Mouse (Mus musculus): ENCODE data around the gene Sugp2. TPM values are rescaled to one million over a fixed set of nuclear protein-coding genes. Genes with fewer than 3 reads are reported as not detected.

Sugp2 gene
- polyA plus RNA-seq, 1 experiment from 2014 or later, result 14.0 TPM

- ATAC-seq (replicated peaks; ENCODE audit: low FRiP score, low read depth), result no peak
- Histone ChIP-seq H3K36me3 (ENCODE audit: insufficient read depth, low read length) (peaks cover 62% of the 10 kb centered on the region), H3K9ac (ENCODE audit: low read depth, low read length) (no peak overlapping the region), H3K4me1 (replicated peaks; ENCODE audit: insufficient read depth, low read length) (no peaks in the 10 kb centered on the region), H3K27me3 (ENCODE audit: insufficient read depth, low read length) (no peaks in the 10 kb centered on the region), H3K4me2 (ENCODE audit: low read length) (no peak overlapping the region), H3K27ac (no peak overlapping the region), H3K4me3 (replicated peaks; ENCODE audit: low read depth, low read length) (no peak overlapping the region), H3K9me3 (replicated peaks; ENCODE audit: low read length) (no peaks in the 10 kb centered on the region)
- TF ChIP-seq CTCF (IDR thresholded peaks at IDR 0.05; ENCODE audit: low read depth), result no peak
- DNase-seq (ENCODE audit: low spot score), result no peak
- 94% methylated on average over 3 of the region's 3 CpGs for WGBS
These were observed 13.8 kb downstream of the Sugp2 start for GRCm38 (mm10) chr8:70247841-70248240.

DNA sequence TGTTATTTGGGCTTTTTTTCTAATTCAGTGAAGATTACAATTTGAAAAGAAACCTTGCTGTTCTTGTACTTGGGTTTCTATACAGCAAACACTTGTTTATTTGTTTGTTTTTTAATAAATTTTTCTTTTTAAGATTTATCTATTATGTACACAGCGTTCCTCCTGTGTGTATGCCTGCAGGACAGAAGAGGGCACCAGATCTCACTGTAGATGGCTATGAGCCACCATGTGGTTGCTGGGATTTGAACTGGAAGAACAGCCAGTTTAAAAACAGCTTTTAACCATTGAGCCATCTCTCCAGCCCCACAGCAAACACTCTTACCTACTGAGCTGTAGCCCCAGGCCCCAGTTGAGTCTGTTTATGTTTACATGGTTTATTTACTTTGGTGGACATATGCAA is 20.6 kb downstream of the Sugp2 start:
- H3K27me3 ChIP-seq (ENCODE audit: insufficient read depth, low read length), result no peaks in the 10 kb centered on the region
- H3K9me3 ChIP-seq (replicated peaks; ENCODE audit: low read length), result no peaks in the 10 kb centered on the region
- WGBS, result 67% methylated on average over 1 of the region's 1 CpGs
- H3K4me3 ChIP-seq (replicated peaks; ENCODE audit: low read depth, low read length), result no peak overlapping the region
- ATAC-seq (replicated peaks; ENCODE audit: low FRiP score, low read depth) (no peak), DNase-seq (ENCODE audit: low spot score) (no peak)
- peak; percentile 49; the same call in 1 of the 2 replicates for TF ChIP-seq CTCF (IDR thresholded peaks at IDR 0.05; ENCODE audit: low read depth)
- peaks cover 81% of the 10 kb centered on the region for H3K36me3 ChIP-seq (ENCODE audit: insufficient read depth, low read length)
- H3K27ac ChIP-seq, result no peak overlapping the region
- no peak overlapping the region for H3K9ac ChIP-seq (ENCODE audit: low read depth, low read length)
- H3K4me1 ChIP-seq (replicated peaks; ENCODE audit: insufficient read depth, low read length), result no peaks in the 10 kb centered on the region
- H3K4me2 ChIP-seq (ENCODE audit: low read length), result no peak overlapping the region

DNA sequence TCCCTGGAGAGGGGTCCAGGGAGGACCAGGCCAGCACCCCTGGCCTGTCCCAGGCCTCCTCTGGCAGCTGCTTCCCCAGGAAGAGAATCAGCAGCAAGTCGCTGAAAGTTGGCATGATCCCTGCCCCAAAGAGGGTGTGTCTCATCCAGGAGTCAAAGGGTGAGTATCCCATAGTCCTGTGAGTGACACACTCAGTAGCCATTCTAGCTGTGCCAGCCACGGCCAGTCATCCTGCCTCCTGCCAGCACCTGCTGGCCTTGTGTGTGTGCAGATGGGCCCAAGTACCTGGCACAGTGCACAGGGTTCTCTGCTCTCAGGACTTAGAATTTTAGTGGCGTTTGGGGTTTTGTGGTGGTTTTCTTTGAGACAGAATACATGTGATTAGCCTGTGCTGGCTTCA is 23.4 kb downstream of the Sugp2 start:
- no peak overlapping the region for H3K4me3 ChIP-seq (replicated peaks; ENCODE audit: low read depth, low read length)
- 59% methylated on average over 3 of the region's 3 CpGs for WGBS
- H3K27ac ChIP-seq, result no peak overlapping the region
- no peak overlapping the region for H3K4me2 ChIP-seq (ENCODE audit: low read length)
- no peak for TF ChIP-seq CTCF (IDR thresholded peaks at IDR 0.05; ENCODE audit: low read depth)
- H3K27me3 ChIP-seq (ENCODE audit: insufficient read depth, low read length), result no peaks in the 10 kb centered on the region
- H3K9ac ChIP-seq (ENCODE audit: low read depth, low read length), result 0 out of 2 replicates have a peak overlapping the region, but pooled peaks have one; percentile 13
- H3K4me1 ChIP-seq (replicated peaks; ENCODE audit: insufficient read depth, low read length), result no peaks in the 10 kb centered on the region
- no peak for ATAC-seq (replicated peaks; ENCODE audit: low FRiP score, low read depth)
- DNase-seq (ENCODE audit: low spot score), result no peak
- no peaks in the 10 kb centered on the region for H3K9me3 ChIP-seq (replicated peaks; ENCODE audit: low read length)
- H3K36me3 ChIP-seq (ENCODE audit: insufficient read depth, low read length), result peaks cover 85% of the 10 kb centered on the region

GRCm38 (mm10) chr8:70258600-70258999 is 24.6 kb downstream of the Sugp2 start:
- H3K36me3 ChIP-seq (ENCODE audit: insufficient read depth, low read length), result peaks cover 84% of the 10 kb centered on the region
- no peak overlapping the region for H3K27ac ChIP-seq
- no peaks in the 10 kb centered on the region for H3K4me1 ChIP-seq (replicated peaks; ENCODE audit: insufficient read depth, low read length)
- ATAC-seq (replicated peaks; ENCODE audit: low FRiP score, low read depth) (no peak), DNase-seq (ENCODE audit: low spot score) (no peak)
- no peak for TF ChIP-seq CTCF (IDR thresholded peaks at IDR 0.05; ENCODE audit: low read depth)
- no peak overlapping the region for H3K4me2 ChIP-seq (ENCODE audit: low read length)
- no peak overlapping the region for H3K4me3 ChIP-seq (replicated peaks; ENCODE audit: low read depth, low read length)
- H3K27me3 ChIP-seq (ENCODE audit: insufficient read depth, low read length), result no peaks in the 10 kb centered on the region
- no peaks in the 10 kb centered on the region for H3K9me3 ChIP-seq (replicated peaks; ENCODE audit: low read length)
- 90% methylated on average over 5 of the region's 5 CpGs for WGBS
- no peak overlapping the region for H3K9ac ChIP-seq (ENCODE audit: low read depth, low read length)

DNA sequence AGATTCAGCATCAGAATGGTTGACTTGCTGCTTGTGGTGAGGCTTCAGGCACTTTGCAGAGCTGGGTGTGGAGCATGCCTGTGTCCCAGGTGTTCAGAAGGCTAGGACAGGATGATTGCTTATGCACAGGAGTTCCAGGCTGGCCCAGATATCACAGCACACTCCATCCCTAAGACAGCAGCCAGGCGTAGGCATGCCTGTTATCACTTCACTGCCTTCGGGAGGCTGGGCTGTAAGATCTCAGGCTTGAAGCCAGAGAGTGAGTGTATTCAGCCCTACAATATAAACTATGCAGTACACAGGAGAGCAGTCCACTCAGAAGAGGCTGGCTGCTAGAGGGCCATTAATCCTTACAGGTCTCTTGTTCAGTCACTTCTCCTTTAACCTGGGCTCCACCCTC is 25.0 kb downstream of the Sugp2 start:
- ATAC-seq (replicated peaks; ENCODE audit: low FRiP score, low read depth), result no peak
- Histone ChIP-seq H3K27ac (no peak overlapping the region), H3K4me1 (replicated peaks; ENCODE audit: insufficient read depth, low read length) (no peaks in the 10 kb centered on the region), H3K9me3 (replicated peaks; ENCODE audit: low read length) (no peaks in the 10 kb centered on the region), H3K4me3 (replicated peaks; ENCODE audit: low read depth, low read length) (no peak overlapping the region), H3K4me2 (ENCODE audit: low read length) (no peak overlapping the region), H3K9ac (ENCODE audit: low read depth, low read length) (no peak overlapping the region), H3K36me3 (ENCODE audit: insufficient read depth, low read length) (peaks cover 84% of the 10 kb centered on the region), H3K27me3 (ENCODE audit: insufficient read depth, low read length) (no peaks in the 10 kb centered on the region)
- no peak for TF ChIP-seq CTCF (IDR thresholded peaks at IDR 0.05; ENCODE audit: low read depth)
- 75% methylated on average over 2 of the region's 2 CpGs for WGBS
- DNase-seq (ENCODE audit: low spot score), result no peak

DNA sequence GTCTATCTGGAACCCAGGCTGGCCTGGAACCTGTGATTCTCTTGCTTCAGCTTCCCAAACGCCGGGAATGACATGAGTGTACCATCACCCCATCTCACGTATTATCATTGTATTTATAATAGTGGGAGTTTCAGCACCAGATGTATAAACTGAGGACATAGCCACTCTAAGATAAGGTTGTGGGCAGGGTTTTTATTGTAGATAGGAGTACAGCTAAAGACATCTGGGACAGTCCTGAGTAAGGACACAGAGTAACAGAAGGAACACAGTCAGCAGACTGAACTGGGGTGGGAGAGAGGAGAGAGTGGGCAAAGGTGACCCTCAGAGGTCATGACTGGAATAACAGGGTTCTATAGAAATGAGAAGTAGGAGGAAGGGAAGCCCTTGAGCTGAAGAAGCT is 33.6 kb downstream of the Sugp2 start:
- no peak overlapping the region for H3K27ac ChIP-seq
- no peaks in the 10 kb centered on the region for H3K27me3 ChIP-seq (ENCODE audit: insufficient read depth, low read length)
- no peak overlapping the region for H3K4me2 ChIP-seq (ENCODE audit: low read length)
- H3K4me1 ChIP-seq (replicated peaks; ENCODE audit: insufficient read depth, low read length), result no peaks in the 10 kb centered on the region
- no peaks in the 10 kb centered on the region for H3K9me3 ChIP-seq (replicated peaks; ENCODE audit: low read length)
- no peak overlapping the region for H3K4me3 ChIP-seq (replicated peaks; ENCODE audit: low read depth, low read length)
- WGBS, result 82% methylated on average over 3 of the region's 3 CpGs
- no peak overlapping the region for H3K9ac ChIP-seq (ENCODE audit: low read depth, low read length)
- H3K36me3 ChIP-seq (ENCODE audit: insufficient read depth, low read length), result peaks cover 20% of the 10 kb centered on the region
- DNase-seq (ENCODE audit: low spot score) (no peak), ATAC-seq (replicated peaks; ENCODE audit: low FRiP score, low read depth) (no peak)
- no peak for TF ChIP-seq CTCF (IDR thresholded peaks at IDR 0.05; ENCODE audit: low read depth)

- WGBS, result 68% methylated on average over 5 of the region's 5 CpGs
- no peak for DNase-seq (ENCODE audit: low spot score)
These were observed 34.3 kb downstream of the Sugp2 start for GRCm38 (mm10) chr8:70268311-70268710.

More at GRCm38 (mm10) chr8:70268311-70268710, 34.3 kb downstream of the Sugp2 start:
- Histone ChIP-seq H3K4me2 (ENCODE audit: low read length) (no peak overlapping the region), H3K4me1 (replicated peaks; ENCODE audit: insufficient read depth, low read length) (no peaks in the 10 kb centered on the region), H3K9ac (ENCODE audit: low read depth, low read length) (no peak overlapping the region), H3K27ac (no peak overlapping the region), H3K27me3 (ENCODE audit: insufficient read depth, low read length) (no peaks in the 10 kb centered on the region), H3K9me3 (replicated peaks; ENCODE audit: low read length) (no peaks in the 10 kb centered on the region), H3K36me3 (ENCODE audit: insufficient read depth, low read length) (peaks cover 15% of the 10 kb centered on the region), H3K4me3 (replicated peaks; ENCODE audit: low read depth, low read length) (no peak overlapping the region)
- no peak for ATAC-seq (replicated peaks; ENCODE audit: low FRiP score, low read depth)
- no peak for TF ChIP-seq CTCF (IDR thresholded peaks at IDR 0.05; ENCODE audit: low read depth)

Data from kidney, postnatal 0 days (tissue).